Mouse (Mus musculus): ENCODE measurements around the gene Pmp22.

DNA sequence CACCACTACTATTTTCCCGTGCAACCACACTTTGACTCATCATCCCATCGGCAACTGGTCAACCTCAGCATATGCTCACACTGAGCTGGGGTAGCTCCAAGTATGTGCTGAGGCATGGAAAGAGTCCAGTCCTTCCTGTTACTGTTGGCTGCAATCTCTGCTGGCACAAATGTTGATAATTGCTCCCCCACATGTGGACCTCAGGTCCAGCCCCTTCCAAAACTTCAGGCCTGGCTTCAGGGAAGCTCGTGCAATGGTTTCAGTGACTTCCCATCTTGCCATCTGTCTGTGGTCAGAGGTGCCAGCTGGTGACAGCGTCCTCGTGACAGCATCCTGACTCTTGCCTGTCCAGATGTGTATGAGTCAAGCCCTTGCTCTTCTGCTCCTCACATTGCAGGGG is 44.8 kb downstream of the Pmp22 start:
- TF ChIP-seq GATA1 (IDR thresholded peaks at IDR 0.05; ENCODE audit: borderline replicate concordance, low read length) (no peak), FLI1 (IDR thresholded peaks at IDR 0.05; ENCODE audit: low read length) (no peak)

Data from megakaryocyte, embryonic 14.5 days (primary cell).